Mouse (Mus musculus): ENCODE measurements around the gene Nova1. TPM values are rescaled to one million over a fixed set of nuclear protein-coding genes. Genes with fewer than 3 reads are reported as not detected.

Gene Nova1
- polyA plus RNA-seq, 1 experiment from 2014 or later = 1.7 TPM

GRCm38 (mm10) chr12:46646139-46646611, 172.6 kb downstream of the Nova1 start:
- Histone ChIP-seq H3K4me1 (no peaks in the 10 kb centered on the region), H3K27ac (no peak overlapping the region), H3K9me3 (no peaks in the 10 kb centered on the region), H3K9ac (no peak overlapping the region), H3K4me2 (no peak overlapping the region), H3K27me3 (no peaks in the 10 kb centered on the region), H3K36me3 (no peaks in the 10 kb centered on the region), H3K4me3 (no peak overlapping the region)
- 65% methylated on average over 5 of the region's 5 CpGs for WGBS
- ATAC-seq (ENCODE audit: borderline replicate concordance, extremely low read depth, low FRiP score, low TSS enrichment) = no peak

- H3K27ac ChIP-seq = no peak overlapping the region
- H3K36me3 ChIP-seq = no peaks in the 10 kb centered on the region
- H3K27me3 ChIP-seq = no peaks in the 10 kb centered on the region
- no peak overlapping the region for H3K9ac ChIP-seq
- no peak overlapping the region for H3K4me2 ChIP-seq
- no peak overlapping the region for H3K4me3 ChIP-seq
- H3K4me1 ChIP-seq = no peaks in the 10 kb centered on the region
- WGBS = 84% methylated on average over 6 of the region's 6 CpGs
- ATAC-seq (ENCODE audit: borderline replicate concordance, extremely low read depth, low FRiP score, low TSS enrichment) = no peak
- no peaks in the 10 kb centered on the region for H3K9me3 ChIP-seq
Measured at GRCm38 (mm10) chr12:46645365-46645962, 173.3 kb downstream of the Nova1 start.
